Mouse (Mus musculus): ENCODE data around the gene Vmn2r67. TPM values are rescaled to one million over a fixed set of nuclear protein-coding genes. Genes with fewer than 3 reads are reported as not detected.

Gene Vmn2r67
- not detected for polyA plus RNA-seq (2014; fragmentation: Illumina TruSeq; extraction: RNeasy Lipid Tissue Mini Kit (QIAGEN cat#74804); ENCODE audit: low read depth, low replicate concordance)

DNA sequence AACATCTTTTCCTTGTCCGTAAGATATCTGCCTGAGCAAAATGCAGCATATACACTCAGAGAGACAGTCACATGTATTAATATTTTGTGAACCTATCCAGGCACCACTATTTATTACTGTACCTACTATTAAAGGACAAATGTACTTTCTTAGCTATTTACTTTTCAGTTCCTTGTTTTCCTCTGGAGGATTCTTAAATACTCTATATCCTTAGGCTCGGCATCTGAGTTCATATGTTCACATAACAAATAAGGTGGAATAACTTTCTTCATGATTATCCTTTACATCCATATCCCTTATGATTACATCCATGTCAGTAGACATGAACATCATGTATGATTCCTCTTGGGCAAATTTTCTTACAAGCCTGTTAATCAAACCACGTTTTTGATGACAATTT lies at the start of gene Vmn2r67:
Gene Vmn2r67, minus strand, starts transcription at position 101 of the 400 bp plus-strand sequence.

Other genes with a start within 250 kb of the Vmn2r67 start
- gene Vmn2r65, start 191.9 kb downstream of the Vmn2r67 start, polyA plus RNA-seq (2014; fragmentation: Illumina TruSeq; extraction: RNeasy Lipid Tissue Mini Kit (QIAGEN cat#74804); ENCODE audit: low read depth, low replicate concordance): not detected
- not detected for gene Vmn2r66, start 143.7 kb downstream of the Vmn2r67 start, polyA plus RNA-seq (2014; fragmentation: Illumina TruSeq; extraction: RNeasy Lipid Tissue Mini Kit (QIAGEN cat#74804); ENCODE audit: low read depth, low replicate concordance)
- gene Vmn2r68, start 81.8 kb upstream of the Vmn2r67 start, polyA plus RNA-seq (2014; fragmentation: Illumina TruSeq; extraction: RNeasy Lipid Tissue Mini Kit (QIAGEN cat#74804); ENCODE audit: low read depth, low replicate concordance): not detected